Comparison of ENCODE assay signal across 14 mouse cellular contexts in genomic region chr9:104355521-104356270, GRCm38 (mm10). TPM values are rescaled to one million over a fixed set of nuclear protein-coding genes. Genes with fewer than 3 reads are reported as not detected.
A peak's percentile ranks its signal among the peaks of the same experiment; 100 is the strongest.
DNase-seq lines count a peak whose midpoint lies in the region; ATAC-seq and TF ChIP-seq lines count a peak whose summit lies in the region.
"Had no signal": no experiment of that assay in that cellular context is flagged by ENCODE, and none has a peak within 500 bp of the region (broad histone marks: within the 10 kb centered on the region; RNA-seq: fewer than 3 reads in every experiment).

No protein-coding gene starts in this region.

- TF ChIP-seq CTCF in lung, adult 2 months (IDR thresholded peaks at IDR 0.05; ENCODE audit: insufficient read depth, low read length): no peak
- TF ChIP-seq CTCF in layer of hippocampus, adult 2 months (conservative IDR thresholded peaks at IDR 0.05): no peak

- DNase-seq in liver: no peak
- DNase-seq in kidney, adult 11 months: peak; percentile 44
- peak; percentile 55 to 68 for DNase-seq in kidney, postnatal 36 days
- no peak for DNase-seq in gastrocnemius, adult 18-20 months (ENCODE audit: low spot score)
- no peak for DNase-seq in lung, adult 2 months
- no peak for DNase-seq in layer of hippocampus, adult 2 months (ENCODE audit: low spot score in 2 of 2)
- DNase-seq: cerebellum, postnatal 14 days; heart, postnatal 10 days; lung, postnatal 14 days; thymus, adult 18-20 months had no signal

- H3K4me3 ChIP-seq in liver, embryonic 12.5 days: no peak overlapping the region
- H3K4me3 ChIP-seq in stomach, embryonic 16.5 days (replicated peaks; ENCODE audit: low read length): no peak overlapping the region
- no peak overlapping the region for H3K4me3 ChIP-seq in lung, adult 2 months (replicated peaks; ENCODE audit: extremely low read depth, low read depth, low read length)
- H3K4me3 ChIP-seq in layer of hippocampus, adult 2 months: no peak overlapping the region

- H3K9ac ChIP-seq in liver, embryonic 12.5 days: no peak overlapping the region
- H3K9ac ChIP-seq in stomach, embryonic 16.5 days (ENCODE audit: low read length): no peak overlapping the region

- H3K27ac ChIP-seq in liver, embryonic 12.5 days: no peak overlapping the region
- no peak overlapping the region for H3K27ac ChIP-seq in stomach, embryonic 16.5 days (ENCODE audit: low read length)
- H3K27ac ChIP-seq in layer of hippocampus, adult 2 months: no peak overlapping the region

- no peaks in the 10 kb centered on the region for H3K36me3 ChIP-seq in liver, embryonic 12.5 days
- no peaks in the 10 kb centered on the region for H3K36me3 ChIP-seq in stomach, embryonic 16.5 days (ENCODE audit: control insufficient read depth, insufficient read depth, low read length)

- no peaks in the 10 kb centered on the region for H3K27me3 ChIP-seq in liver, embryonic 12.5 days (replicated peaks)
- H3K27me3 ChIP-seq in stomach, embryonic 16.5 days (ENCODE audit: control insufficient read depth, insufficient read depth, low read length): no peaks in the 10 kb centered on the region

- no peak overlapping the region; the same call in 1 of the 2 replicates for H3K4me2 ChIP-seq in liver, embryonic 12.5 days
- H3K4me2 ChIP-seq in stomach, embryonic 16.5 days (ENCODE audit: low read depth, low read length): no peak overlapping the region

- TF ChIP-seq POLR2A in lung, adult 2 months (IDR thresholded peaks at IDR 0.05; ENCODE audit: borderline replicate concordance, extremely low read depth, low read depth, low read length): no peak

- ATAC-seq in liver, embryonic 12.5 days: peak; percentile 37; the same call in 1 of the 2 replicates
- ATAC-seq in stomach, embryonic 16.5 days (ENCODE audit: insufficient read depth, low FRiP score): peak; percentile 81; the same call in 1 of the 2 replicates
- ATAC-seq: forebrain, embryonic 16.5 days; inflammation-experienced regulatory T-cells, adult 6 months had no signal

- no peaks in the 10 kb centered on the region for H3K9me3 ChIP-seq in liver, embryonic 12.5 days (replicated peaks)
- no peaks in the 10 kb centered on the region for H3K9me3 ChIP-seq in stomach, embryonic 16.5 days (replicated peaks; ENCODE audit: control insufficient read depth, low read length)

- no peaks in the 10 kb centered on the region for H3K4me1 ChIP-seq in liver, embryonic 12.5 days
- H3K4me1 ChIP-seq in stomach, embryonic 16.5 days (ENCODE audit: control insufficient read depth, insufficient read depth, low read length): no peaks in the 10 kb centered on the region
- no peaks in the 10 kb centered on the region for H3K4me1 ChIP-seq in lung, adult 2 months (ENCODE audit: control insufficient read depth, insufficient read depth, low read length)

- 70% methylated on average over 8 of the region's 8 CpGs for WGBS in liver, embryonic 12.5 days (ENCODE audit: insufficient replicate concordance)
- WGBS in stomach, embryonic 16.5 days: 54% methylated on average over 8 of the region's 8 CpGs
- 72% methylated on average over 8 of the region's 8 CpGs for WGBS in lung, adult 2 months

RNA-seq across cellular contexts. Expression of gene Acpp, which starts 18.1 kb away (rescaled TPM):
- polyA plus RNA-seq in liver, embryonic 12.5 days (2016; fragmentation: Nextera tagmentation; extraction: Ambion mirVana): 0.12 and 0.17 TPM in 2 replicates
- polyA plus RNA-seq in stomach, embryonic 16.5 days (2015; fragmentation: Nextera tagmentation; extraction: Ambion mirVana): 1.5 TPM in 2 replicates
- total RNA-seq in gastrocnemius, adult 18-20 months (2021): under 1 TPM; 0.05 TPM
- 2.5 and 4.4 TPM in 2 replicates for polyA plus RNA-seq in lung, adult 2 months (2012; rRNA removed)
- total RNA-seq in layer of hippocampus, adult 2 months (2021): under 1 TPM in 1 of 2 experiments, not detected in 1; 0.76 TPM

Comparison
In these comparisons a context has a peak if more than half of its experiments do, and no peak if none do; other contexts are left out.
1. DNase-seq: peak in kidney, adult 11 months (single experiment) and kidney, postnatal 36 days (2 of 2); none in liver (single experiment), gastrocnemius, adult 18-20 months (single experiment), lung, adult 2 months (single experiment) and layer of hippocampus, adult 2 months (0 of 2).